9 mouse cellular contexts compared by ENCODE assay signal in genomic region chr1:86046833-86047563, GRCm38 (mm10). TPM values are rescaled to one million over a fixed set of nuclear protein-coding genes. Genes with fewer than 3 reads are reported as not detected.
DNase-seq lines count a peak whose midpoint lies in the region; ATAC-seq lines count a peak whose summit lies in the region.
"Had no signal": no experiment of that assay in that cellular context is flagged by ENCODE, and none has a peak within 500 bp of the region (broad histone marks: within the 10 kb centered on the region; RNA-seq: fewer than 3 reads in every experiment).

No protein-coding gene starts in this region.

- H3K4me3 ChIP-seq in heart, embryonic 10.5 days: peak overlapping the region; percentile 76
- peak overlapping the region; percentile 61 for H3K4me3 ChIP-seq in hindbrain, embryonic 12.5 days

- no peaks in the 10 kb centered on the region for H3K36me3 ChIP-seq in heart, embryonic 10.5 days
- H3K36me3 ChIP-seq in hindbrain, embryonic 12.5 days: no peaks in the 10 kb centered on the region

- H3K9me3 ChIP-seq in heart, embryonic 10.5 days: no peaks in the 10 kb centered on the region
- H3K9me3 ChIP-seq in hindbrain, embryonic 12.5 days (replicated peaks): peaks cover 3% of the 10 kb centered on the region; the same call in 1 of the 2 replicates

- H3K4me2 ChIP-seq in hindbrain, embryonic 12.5 days (replicated peaks): peak overlapping the region; percentile 98

- DNase-seq in heart, embryonic 10.5 days (ENCODE audit: low spot score): no peak
- DNase-seq in heart, postnatal 4 days: no peak
- peak; percentile 24 for DNase-seq in ZHBTc4 (ENCODE audit: low read depth, low spot score)
- DNase-seq in mesoderm, embryonic 11.5 days (ENCODE audit: low read depth, low spot score): peak; percentile 6
- no peak for DNase-seq in spleen, postnatal 36 days (ENCODE audit: low spot score in 2 of 2)
- no peak for DNase-seq in right cerebral cortex, adult 18-20 months
- DNase-seq in lung, postnatal 4 days: no peak

- H3K9ac ChIP-seq in hindbrain, embryonic 12.5 days: no peak overlapping the region

- WGBS in heart, embryonic 10.5 days: 8% methylated on average over 24 of the region's 24 CpGs
- 9% methylated on average over 24 of the region's 24 CpGs for WGBS in hindbrain, embryonic 12.5 days

- H3K27ac ChIP-seq in heart, embryonic 10.5 days: no peak overlapping the region
- H3K27ac ChIP-seq in hindbrain, embryonic 12.5 days: no peak overlapping the region

- no peak for ATAC-seq in hindbrain, embryonic 12.5 days (ENCODE audit: low FRiP score)

- peaks cover 63% of the 10 kb centered on the region for H3K27me3 ChIP-seq in heart, embryonic 10.5 days (ENCODE audit: insufficient read depth, poor library complexity, severe bottlenecking)
- peaks cover 62% of the 10 kb centered on the region for H3K27me3 ChIP-seq in hindbrain, embryonic 12.5 days

- H3K4me1 ChIP-seq in heart, embryonic 10.5 days: peaks cover 26% of the 10 kb centered on the region
- H3K4me1 ChIP-seq in hindbrain, embryonic 12.5 days: peaks cover 11% of the 10 kb centered on the region

RNA-seq across cellular contexts. Expression of gene 2810459M11Rik, which starts 1.3 kb away (rescaled TPM):
- polyA plus RNA-seq in heart, embryonic 10.5 days (2016; fragmentation: Nextera tagmentation; extraction: Ambion mirVana): 1.1 and 4.7 TPM in 2 replicates
- not detected for total RNA-seq in heart, postnatal 4 days (2021)
- polyA plus RNA-seq in hindbrain, embryonic 12.5 days (2016; fragmentation: Nextera tagmentation; extraction: Ambion mirVana): 0.39 and 1.5 TPM in 2 replicates
- total RNA-seq: hematopoietic stem cell, adult 5-6 weeks had no signal

RNA-seq across cellular contexts. Expression of gene Psmd1, which starts 17.2 kb away (rescaled TPM):
- 191 and 198 TPM in 2 replicates for polyA plus RNA-seq in heart, embryonic 10.5 days (2016; fragmentation: Nextera tagmentation; extraction: Ambion mirVana)
- 100 to 1,000 TPM; 113 to 118 TPM for total RNA-seq in heart, postnatal 4 days (2021)
- polyA plus RNA-seq in hindbrain, embryonic 12.5 days (2016; fragmentation: Nextera tagmentation; extraction: Ambion mirVana): 196 TPM in 2 replicates

RNA-seq across cellular contexts. Expression of gene Spata3, which starts 30.4 kb away (rescaled TPM):
- not detected in 2 replicates for polyA plus RNA-seq in heart, embryonic 10.5 days (2016; fragmentation: Nextera tagmentation; extraction: Ambion mirVana)
- total RNA-seq in heart, postnatal 4 days (2021): not detected
- 0.25 TPM in 1 of 2 replicates, not detected in the other for polyA plus RNA-seq in hindbrain, embryonic 12.5 days (2016; fragmentation: Nextera tagmentation; extraction: Ambion mirVana)
- total RNA-seq: hematopoietic stem cell, adult 5-6 weeks had no signal

Comparison
In these comparisons a context has a peak if more than half of its experiments do, and no peak if none do; other contexts are left out.
1. DNase-seq: peak in ZHBTc4 (single experiment) and mesoderm, embryonic 11.5 days (single experiment); none in heart, embryonic 10.5 days (single experiment), heart, postnatal 4 days (single experiment), spleen, postnatal 36 days (0 of 2), right cerebral cortex, adult 18-20 months (single experiment) and lung, postnatal 4 days (0 of 2).